Mouse (Mus musculus) brown adipose tissue, adult 24 weeks (tissue): ENCODE measurements at regions not wholly inside any gene's neighbourhood (a gene's known extent, or its start where the extent isn't known, plus 50 kb on each side); places are given as distances from the start of the nearest gene placed in this dataset.
"Not testable (repeated sequence)": the region's sequence is repeated elsewhere in the genome, so short reads cannot be mapped to it uniquely, and the experiment has no call there.

Experiments
- H3K27ac ChIP-seq: fragments of 200-500 bp; replicated peaks from 2 replicates; pipeline ENCODE4 v1.5.1; 2012; ENCODE audit warnings: low read depth, mild to moderate bottlenecking, low read length
- H3K4me1 ChIP-seq: fragments of 200-500 bp; 2 replicates; pipeline ENCODE4 v1.6.1; 2012; ENCODE audit warnings: low read length, mixed read lengths; ENCODE audit not compliant: control insufficient read depth, insufficient read depth, insufficient read length
- H3K4me3 ChIP-seq: fragments of 200-500 bp; 2 replicates; pipeline ENCODE4 v1.5.1; 2012; ENCODE audit warnings: low read depth, mild to moderate bottlenecking, low read length, moderate library complexity; ENCODE audit not compliant: insufficient read depth

DNA sequence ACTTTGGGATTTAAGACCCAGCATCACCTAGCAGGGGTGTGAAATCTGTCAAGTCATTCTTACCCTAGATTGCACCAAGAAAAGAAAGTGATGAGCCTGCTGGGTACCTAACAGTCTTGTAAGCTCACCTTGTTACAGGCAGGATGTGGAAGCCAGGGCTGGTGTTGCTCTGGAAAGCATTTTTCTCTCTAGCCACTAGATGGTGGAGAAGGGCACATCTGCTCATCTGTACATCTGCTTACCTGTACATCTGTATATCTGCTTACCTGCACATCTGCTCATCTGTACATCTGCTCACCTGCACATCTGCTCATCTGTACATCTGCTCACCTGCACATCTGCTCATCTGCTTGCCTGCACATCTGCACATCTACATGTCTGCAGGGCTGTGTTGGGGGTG, 102.0 kb upstream of the Spata13 start:
- H3K27ac ChIP-seq, result no peak overlapping the region
- H3K4me3 ChIP-seq, result no peak overlapping the region

DNA sequence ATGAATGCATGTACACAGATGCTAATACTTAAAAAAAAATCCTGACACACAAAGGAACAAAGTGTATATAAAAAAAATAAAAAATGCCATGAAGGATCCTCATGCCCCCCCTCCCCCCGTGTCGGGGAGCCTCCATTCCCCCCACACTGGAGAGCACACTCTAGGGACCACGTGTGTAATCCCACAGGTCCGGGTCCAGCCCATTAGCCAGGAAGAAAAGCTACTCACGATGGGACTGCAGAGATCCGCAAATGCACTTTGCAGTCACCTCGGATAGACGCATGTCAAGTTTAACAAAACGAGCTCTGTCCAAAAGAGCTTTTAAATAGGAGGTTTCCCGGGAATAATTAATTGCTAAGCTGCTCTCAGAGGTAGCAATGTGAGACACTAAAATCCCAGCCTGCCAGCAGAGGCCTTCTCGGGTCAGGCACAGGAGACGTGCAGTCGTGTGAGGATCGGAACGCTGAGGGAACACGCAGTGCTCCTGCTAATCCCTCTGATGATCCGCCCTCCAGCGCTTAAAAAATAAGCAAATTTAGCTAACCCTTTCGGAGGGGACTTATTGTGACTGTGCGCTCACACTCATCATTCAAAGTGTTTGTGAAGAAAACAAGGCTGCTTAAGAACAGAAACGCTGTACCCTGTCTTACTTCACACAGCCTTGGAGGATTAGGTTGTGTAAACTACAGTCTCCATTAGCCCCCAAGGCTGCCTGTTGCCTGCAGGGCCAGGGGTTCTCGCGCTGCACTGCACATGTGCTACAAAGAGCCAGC, 100.2 kb upstream of the Spata13 start:
- no peak overlapping the region for H3K27ac ChIP-seq
- H3K4me3 ChIP-seq, result no peak overlapping the region
- no peaks in the 10 kb centered on the region for H3K4me1 ChIP-seq

More for the DNA sequence above, 102.0 kb upstream of the Spata13 start:
- peaks cover 3% of the 10 kb centered on the region; the same call in 1 of the 2 replicates for H3K4me1 ChIP-seq

DNA sequence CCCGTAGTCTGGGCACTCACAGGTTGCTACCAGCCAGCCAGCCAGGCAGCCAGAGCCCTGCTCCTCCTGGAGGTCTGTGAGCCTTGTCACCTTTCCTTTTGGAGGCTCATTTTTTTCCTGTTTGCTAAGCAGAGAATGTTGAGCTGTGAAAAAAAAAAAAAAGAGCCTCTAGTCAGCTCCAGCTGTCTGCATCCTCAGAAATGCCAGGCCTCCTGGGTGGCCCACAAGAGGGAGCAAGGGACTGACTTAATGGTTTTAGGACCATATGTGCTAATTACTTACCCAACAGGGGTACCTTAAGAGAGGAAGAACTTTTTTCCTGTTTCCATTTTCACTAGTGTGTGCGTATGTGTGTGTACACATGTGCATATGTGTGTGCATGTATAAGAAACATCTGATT, 94.8 kb upstream of the Spata13 start:
- no peaks in the 10 kb centered on the region for H3K4me1 ChIP-seq
- H3K27ac ChIP-seq, result no peak overlapping the region
- H3K4me3 ChIP-seq, result no peak overlapping the region

DNA sequence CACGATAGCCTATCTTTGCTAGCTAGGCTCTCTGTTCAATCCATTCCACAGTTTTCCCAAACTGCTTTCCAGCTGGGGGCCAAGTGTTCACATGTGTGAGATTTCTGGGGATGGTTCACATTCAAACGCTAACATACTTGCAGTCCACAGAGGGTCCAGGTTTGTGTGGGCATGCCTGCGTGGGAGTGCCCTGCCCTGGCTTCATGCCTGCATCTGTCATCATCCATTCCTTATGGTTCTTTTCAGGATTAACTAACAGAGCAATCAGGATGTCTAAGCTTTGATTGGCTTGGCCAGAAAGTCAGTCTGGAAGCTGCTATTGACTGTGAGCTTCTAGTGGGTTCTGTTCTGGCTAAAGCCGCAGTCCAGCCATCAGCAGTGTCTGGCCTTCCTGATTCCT, 93.7 kb upstream of the Spata13 start:
- Histone ChIP-seq H3K4me1 (no peaks in the 10 kb centered on the region), H3K4me3 (no peak overlapping the region), H3K27ac (no peak overlapping the region)

DNA sequence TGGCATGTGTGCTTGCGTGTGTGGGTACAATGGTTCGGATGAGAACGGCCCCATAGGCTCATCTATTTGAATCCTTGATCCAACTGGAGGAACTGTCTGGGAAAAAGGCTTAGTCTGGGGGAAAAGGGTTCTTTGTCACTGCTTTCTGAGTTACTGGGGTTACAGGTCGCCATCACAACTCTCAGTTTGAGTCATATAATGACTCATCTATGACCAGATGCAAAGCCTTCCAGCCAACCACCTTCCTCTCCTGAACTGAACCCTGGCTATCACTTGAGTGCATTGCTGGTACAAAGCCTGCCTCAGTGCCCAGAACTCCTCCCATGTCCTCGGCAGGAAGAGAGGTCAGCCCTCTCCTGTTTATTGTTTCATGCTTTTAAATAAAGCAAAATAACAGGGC, 92.2 kb upstream of the Spata13 start:
- no peak overlapping the region for H3K27ac ChIP-seq
- no peak overlapping the region for H3K4me3 ChIP-seq
- H3K4me1 ChIP-seq, result no peaks in the 10 kb centered on the region

DNA sequence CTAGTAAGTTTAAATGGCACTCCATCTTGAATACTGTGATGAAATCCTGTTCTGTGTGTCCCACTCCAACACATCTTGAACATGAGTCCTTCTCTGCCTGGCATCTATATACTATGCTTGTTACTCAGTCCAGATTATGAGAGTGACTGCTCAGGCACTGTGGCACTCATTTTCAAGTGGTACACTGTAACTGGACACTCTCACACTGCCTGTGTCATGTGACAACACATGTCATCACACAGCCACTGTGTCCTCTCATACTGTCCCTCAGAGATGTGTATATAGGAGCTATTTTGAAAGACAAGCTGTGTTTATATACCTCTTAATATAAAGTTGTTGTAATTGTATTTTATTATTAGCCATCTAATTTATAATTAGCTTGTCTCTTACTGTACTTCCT, 89.0 kb upstream of the Spata13 start:
- Histone ChIP-seq H3K4me1 (no peaks in the 10 kb centered on the region), H3K4me3 (no peak overlapping the region), H3K27ac (no peak overlapping the region)

DNA sequence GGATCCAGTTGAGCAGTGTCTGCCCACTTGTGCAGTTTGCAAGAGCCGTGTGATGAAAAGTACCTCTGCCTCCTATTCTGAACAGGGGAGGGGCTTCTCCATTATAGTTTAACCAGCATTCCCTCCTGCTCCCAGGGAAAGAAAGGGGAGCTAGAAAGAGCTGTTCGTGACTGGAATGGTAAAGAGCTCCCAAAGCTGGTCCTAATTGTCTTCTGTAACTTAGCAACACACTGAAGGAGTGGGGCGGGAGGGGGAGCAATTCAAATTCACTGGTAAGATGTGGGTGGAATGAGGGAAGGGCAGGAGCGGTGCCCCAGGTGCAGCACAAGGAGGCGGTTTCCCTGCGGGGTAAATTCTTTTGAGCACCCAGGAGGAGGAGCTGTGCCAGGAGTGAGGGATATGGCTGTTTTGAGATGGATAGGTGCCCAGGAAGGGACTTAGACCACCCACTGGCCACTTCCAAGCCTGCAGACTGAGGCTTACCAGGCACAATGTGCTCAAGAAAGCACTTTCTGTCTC, 79.5 kb upstream of the Spata13 start:
- Histone ChIP-seq H3K27ac (no peak overlapping the region), H3K4me3 (no peak overlapping the region), H3K4me1 (peaks cover 9% of the 10 kb centered on the region)

DNA sequence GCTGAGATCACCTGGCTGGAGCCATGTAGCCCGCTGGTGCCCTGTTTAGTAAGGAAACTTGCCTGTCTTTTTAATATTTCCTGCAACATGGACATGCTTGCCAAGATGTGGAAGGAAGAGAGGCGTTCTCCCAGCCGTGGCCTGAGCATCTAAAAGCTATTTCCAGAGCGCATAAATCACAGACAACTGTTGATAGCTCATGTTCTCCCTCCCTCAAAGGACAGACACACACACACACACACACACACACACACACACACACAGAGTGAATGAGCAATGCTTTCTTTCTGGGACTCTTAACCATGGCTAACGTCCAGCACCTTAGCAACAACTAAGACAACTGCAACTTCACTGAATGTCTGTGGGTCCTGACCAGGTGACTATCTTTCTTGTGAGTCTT, 77.3 kb upstream of the Spata13 start:
- Histone ChIP-seq H3K4me3 (no peak overlapping the region), H3K4me1 (peaks cover 9% of the 10 kb centered on the region), H3K27ac (no peak overlapping the region)

DNA sequence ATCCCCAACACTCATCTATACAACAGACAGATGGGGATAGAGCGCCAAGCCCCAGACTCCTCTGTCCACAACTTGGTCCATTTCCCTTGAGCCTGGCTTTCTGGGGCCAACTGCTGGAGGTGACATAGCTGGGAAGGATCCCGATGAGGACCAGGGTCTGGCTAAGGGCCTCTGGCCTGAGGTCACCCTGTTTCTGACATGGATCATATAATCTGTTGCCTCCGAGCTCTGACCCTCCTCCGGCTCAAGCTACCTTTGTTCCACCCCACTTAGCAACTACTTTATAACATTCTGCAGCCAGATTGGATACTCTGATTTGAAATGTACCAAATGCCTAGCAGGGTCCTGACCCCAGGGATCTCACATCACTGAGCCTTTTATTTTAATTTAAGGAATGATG, 76.8 kb upstream of the Spata13 start:
- H3K4me1 ChIP-seq, result peaks cover 9% of the 10 kb centered on the region
- H3K27ac ChIP-seq, result no peak overlapping the region
- H3K4me3 ChIP-seq, result no peak overlapping the region

DNA sequence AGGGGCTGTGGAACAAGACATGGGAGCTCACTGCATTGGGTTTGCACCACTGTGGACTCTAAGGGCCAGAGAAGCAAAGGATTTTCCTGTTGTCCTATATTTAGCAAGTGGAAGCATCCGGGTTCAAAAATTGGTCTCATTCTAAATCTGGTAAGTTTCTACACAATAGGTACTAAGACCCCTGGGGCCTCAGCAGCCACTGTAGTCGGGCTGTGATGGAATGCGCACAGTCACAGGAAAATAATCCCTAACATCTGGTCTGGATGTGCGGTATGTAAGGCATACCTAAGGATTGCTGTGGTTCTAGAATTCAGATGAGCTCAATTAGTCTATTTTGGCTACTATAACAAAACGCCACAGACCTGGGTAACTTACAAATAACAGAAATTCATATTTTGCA, 74.4 kb upstream of the Spata13 start:
- Histone ChIP-seq H3K4me3 (no peak overlapping the region), H3K4me1 (peaks cover 9% of the 10 kb centered on the region), H3K27ac (no peak overlapping the region)

DNA sequence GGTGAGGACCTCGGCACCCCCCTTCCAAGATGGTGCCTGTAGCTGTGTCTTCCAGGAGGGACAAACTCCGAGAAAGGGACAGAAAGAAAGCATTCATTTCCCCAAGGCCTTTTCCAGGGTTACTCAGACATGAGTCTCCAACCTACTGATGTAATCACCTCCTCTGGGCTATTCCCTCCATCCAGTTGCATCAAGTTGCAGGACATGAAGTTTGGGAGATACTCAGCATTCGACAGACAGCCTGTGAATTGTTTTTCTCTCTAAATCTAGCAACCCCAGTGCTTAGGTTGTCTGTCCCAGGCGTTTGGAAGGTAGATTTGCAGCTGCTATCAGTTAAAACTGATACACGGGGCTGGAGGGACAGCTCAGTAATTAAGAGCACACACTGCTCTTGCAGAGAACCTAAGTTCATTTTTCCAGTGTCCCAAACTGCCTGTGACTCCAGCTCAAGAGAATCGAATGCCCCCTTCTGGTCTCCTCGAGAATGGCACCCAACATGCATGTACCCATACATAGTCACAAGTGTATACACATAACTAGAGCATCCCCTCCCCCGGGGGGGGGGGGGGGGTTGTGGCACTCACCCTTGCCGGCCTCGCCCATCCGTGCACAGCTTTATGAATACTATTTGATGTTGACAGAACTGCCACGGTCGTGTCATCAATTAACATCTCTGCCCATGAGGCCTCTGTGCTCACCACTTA, 73.8 kb upstream of the Spata13 start:
- H3K4me3 ChIP-seq, result no peak overlapping the region
- H3K27ac ChIP-seq, result no peak overlapping the region
- H3K4me1 ChIP-seq, result peaks cover 9% of the 10 kb centered on the region

DNA sequence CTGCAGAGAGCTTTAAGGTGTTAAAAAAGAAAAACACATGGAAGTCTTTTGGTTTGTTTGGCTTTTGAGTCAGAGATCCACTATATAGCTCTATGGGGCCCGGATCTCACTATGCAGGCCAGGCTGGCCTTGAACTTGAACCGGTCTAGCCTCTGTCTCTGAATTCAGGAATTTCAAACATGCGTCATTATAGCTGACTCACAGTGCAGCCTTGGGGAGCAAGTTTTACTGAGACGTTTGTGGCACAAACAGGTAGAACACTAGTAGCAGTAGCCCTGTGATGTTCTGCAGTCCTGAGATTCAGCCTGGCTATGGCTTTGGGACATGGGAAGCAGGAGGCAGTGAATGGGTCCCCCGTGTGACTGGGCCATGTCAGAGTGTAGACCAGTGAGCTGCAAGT, 57.5 kb upstream of the Spata13 start:
- no peaks in the 10 kb centered on the region for H3K4me1 ChIP-seq
- H3K4me3 ChIP-seq, result no peak overlapping the region
- no peak overlapping the region for H3K27ac ChIP-seq

DNA sequence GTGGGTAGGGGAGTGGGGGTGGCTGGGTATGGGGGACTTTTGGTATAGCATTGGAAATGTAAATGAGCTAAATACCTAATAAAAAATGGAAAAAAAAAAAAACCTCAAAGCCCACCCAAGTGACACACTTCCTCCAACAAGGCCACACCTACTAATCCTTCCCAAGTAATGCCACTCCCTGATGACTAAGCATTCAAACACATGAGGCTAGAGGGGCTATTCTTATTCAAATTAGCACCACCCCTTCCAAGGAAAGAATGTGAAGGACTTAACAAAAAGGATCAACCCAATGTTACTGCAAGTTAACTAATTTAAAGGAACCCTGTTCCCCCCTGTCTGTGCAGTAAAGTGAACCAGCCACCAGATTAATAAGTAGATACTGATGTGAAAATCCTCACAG, 53.7 kb upstream of the Spata13 start:
- not testable (repeated sequence) for H3K27ac ChIP-seq, H3K4me3 ChIP-seq, H3K4me1 ChIP-seq
